Mouse (Mus musculus): ENCODE data around the gene Map7.

Gene Map7

GRCm38 (mm10) chr10:20285994-20286836, 137.9 kb downstream of the Map7 start:
- DNase-seq (ENCODE audit: low spot score in 2 of 2) = no peak

DNA sequence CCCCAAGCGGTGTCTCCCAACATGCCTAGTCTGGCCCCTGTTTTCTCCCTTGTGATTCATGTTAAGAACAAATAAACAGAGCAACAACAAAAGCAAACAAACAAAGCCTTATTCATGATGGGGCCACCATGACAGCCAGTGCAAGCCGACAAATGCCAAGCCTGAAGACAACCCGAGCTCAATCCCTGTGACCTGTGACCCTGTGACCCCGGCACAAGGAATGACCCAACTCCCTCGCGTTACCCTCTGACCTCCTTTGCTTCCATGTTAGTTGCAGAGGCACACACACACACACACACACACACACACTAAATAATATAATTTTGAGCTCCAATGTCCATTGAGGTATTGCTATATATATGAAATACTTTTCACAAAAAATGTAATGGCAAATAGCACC, 139.1 kb downstream of the Map7 start:
- DNase-seq (ENCODE audit: low spot score in 2 of 2) = no peak

- peak; percentile 59 to 76 for DNase-seq (ENCODE audit: low spot score in 2 of 2)
These were observed 142.2 kb downstream of the Map7 start for GRCm38 (mm10) chr10:20290467-20290883.

GRCm38 (mm10) chr10:20295961-20296360, 147.7 kb downstream of the Map7 start:
- DNase-seq (ENCODE audit: low spot score in 2 of 2) = no peak

- DNase-seq (ENCODE audit: low spot score in 2 of 2) = no peak
These were observed 150.1 kb downstream of the Map7 start for GRCm38 (mm10) chr10:20298152-20298920.

GRCm38 (mm10) chr10:20299114-20299513, 150.8 kb downstream of the Map7 start:
- DNase-seq (ENCODE audit: low spot score in 2 of 2) = no peak

DNA sequence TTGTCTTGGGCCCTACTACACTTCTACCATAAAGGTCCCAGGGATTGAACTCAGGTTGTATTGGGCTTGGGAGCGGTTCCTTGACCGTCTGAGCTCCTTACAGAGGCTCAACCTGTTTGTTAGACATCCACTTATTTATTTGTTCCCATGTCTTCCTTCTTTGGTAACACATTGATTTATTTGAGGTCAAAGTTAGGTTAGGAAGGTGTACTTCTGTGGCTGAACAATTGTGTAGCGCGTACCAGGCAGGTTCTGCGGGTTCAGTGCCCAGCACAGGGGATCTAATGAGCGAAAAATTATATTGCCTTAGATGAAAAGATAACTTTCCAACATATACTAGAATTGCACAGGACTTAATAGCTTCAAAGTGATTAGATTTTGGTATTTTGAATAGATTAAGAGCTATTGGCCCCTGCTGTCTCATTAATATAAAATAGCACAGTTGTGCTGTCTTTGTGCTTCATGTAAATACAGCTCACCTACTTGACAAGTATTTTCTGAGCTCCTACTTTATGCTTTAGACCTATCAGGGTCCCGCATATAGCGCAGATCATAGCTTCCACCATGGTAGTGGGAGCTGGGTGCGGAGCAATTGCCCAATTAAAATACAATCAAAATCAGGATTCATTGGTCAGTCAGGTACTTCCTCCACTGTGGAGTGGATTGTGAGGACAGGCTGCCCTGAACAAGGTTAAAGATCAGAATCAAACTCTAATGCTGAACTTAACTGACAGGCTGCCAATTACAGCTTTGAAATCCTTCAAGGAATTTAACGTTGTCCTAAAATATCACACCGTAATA, 162.9 kb downstream of the Map7 start:
- DNase-seq (ENCODE audit: low spot score in 2 of 2) = peak; percentile 4 to 15

DNA sequence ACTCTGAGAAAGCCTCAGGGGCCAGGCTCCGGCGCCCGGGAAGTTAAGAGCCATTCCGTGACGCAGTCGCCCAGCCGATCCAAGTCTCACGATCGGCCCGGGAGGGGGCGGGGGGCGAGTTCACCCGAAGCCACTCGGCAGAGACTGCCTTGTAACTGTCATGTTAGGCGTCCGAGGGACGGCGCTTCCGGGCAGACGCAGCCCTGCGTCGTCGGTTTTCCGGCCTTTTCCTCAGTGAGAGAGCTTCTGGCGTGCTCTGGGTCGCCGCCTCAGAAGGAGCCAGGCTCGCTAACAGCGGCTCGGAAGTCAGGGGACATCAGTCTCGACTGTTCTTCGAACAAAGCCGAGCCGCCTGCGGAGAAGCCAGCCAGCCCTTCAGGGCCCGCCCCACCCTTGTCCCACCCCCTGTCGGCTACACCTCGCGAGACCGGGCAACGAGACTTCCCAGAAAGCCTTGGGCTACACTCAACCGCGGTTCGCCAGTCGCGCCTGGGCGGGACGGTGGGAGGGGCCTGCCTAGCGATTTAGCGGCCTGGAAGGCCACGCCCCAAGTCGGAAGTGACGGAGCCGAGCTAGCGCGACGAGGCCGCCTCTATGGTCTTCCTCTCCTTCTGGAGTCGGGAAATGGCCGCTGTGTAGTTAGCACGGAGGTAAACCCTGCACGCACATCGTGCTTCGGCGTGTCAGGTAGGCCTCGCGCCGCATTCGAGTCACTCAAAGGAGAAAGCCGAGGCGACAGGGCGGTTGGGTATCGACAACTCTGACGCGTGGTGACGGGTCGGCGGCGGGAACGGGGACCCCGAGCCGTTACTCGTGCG, 163.9 kb downstream of the Map7 start, which contains the start of gene Bclaf1:
Gene Bclaf1, plus strand, starts transcription at position 552 of the 818 bp plus-strand sequence.
- peak; percentile 99 to 100 for DNase-seq (ENCODE audit: low spot score in 2 of 2)

- peak; percentile 82 to 88 for DNase-seq (ENCODE audit: low spot score in 2 of 2)
These were observed 164.5 kb downstream of the Map7 start for GRCm38 (mm10) chr10:20312736-20313301.

DNA sequence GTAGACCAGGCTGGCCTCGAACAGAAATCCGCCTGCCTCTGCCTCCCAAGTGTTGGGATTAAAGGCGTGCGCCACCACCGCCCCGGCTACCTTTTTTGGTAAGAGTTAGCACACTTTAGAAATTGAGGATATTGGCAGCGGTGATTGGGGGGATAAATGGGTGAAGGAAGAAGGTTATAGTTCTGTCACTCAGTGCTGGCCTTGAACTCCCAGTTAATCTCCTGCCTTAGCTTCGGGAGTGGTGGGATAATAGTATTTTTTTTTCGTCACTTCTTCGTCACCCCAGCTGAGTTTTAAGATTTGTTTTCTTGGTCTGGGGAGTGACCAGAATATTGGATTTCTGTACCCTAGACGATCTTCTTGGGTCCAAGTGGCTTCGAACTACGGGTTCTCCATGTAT, 165.2 kb downstream of the Map7 start:
- DNase-seq (ENCODE audit: low spot score in 2 of 2) = no peak

- DNase-seq (ENCODE audit: low spot score in 2 of 2) = no peak
These were observed 165.7 kb downstream of the Map7 start for GRCm38 (mm10) chr10:20313941-20314340.

- DNase-seq (ENCODE audit: low spot score in 2 of 2) = no peak
These were observed 166.5 kb downstream of the Map7 start for GRCm38 (mm10) chr10:20314797-20315196.

- DNase-seq (ENCODE audit: low spot score in 2 of 2) = no peak
These were observed 169.2 kb downstream of the Map7 start for GRCm38 (mm10) chr10:20317466-20317865.

DNA sequence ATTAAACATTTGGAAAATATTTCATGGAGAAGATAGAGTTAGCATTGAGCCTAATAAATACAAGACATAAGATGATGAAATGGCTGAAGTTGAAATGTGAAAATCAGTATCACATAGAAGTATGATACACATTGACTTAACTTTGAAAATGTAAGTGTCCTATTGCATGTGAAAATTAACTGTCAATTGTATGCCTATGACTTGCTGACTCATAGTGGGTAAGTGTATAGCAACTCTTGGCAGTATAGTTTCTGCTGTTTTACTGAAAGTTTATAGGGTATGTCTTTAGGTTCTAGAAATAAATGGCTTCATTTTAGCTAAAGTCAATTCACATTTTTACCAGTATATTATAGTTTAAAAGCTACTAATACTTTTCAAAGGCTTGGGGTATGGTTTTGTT, 178.0 kb downstream of the Map7 start:
- DNase-seq (ENCODE audit: low spot score in 2 of 2) = no peak

Measured in urinary bladder, postnatal 36 days (tissue).